Mouse (Mus musculus) embryonic facial prominence, embryonic 15.5 days (tissue): Measurements from ENCODE around the gene Tmco1. TPM values are rescaled to one million over a fixed set of nuclear protein-coding genes. Genes with fewer than 3 reads are reported as not detected.

Experiments
- ATAC-seq: fragments of 200-750 bp; cut with Nextera tagmentation; 2 replicates; pipeline ENCODE4 v1.8.0; 2017; ENCODE audit warnings: low read depth, moderate TSS enrichment; ENCODE audit not compliant: insufficient number of reproducible peaks, low FRiP score, low TSS enrichment
- H3K27ac ChIP-seq: fragments of 300-500 bp; sonication (generic); replicated peaks from 2 replicates; pipeline ENCODE4 v1.5.1; 2015; ENCODE audit warnings: mild to moderate bottlenecking, inconsistent platforms
- H3K27me3 ChIP-seq: fragments of 300-500 bp; sonication (generic); 2 replicates; pipeline ENCODE4 v1.6.1; 2015; ENCODE audit warnings: inconsistent platforms
- H3K36me3 ChIP-seq: fragments of 300-500 bp; sonication (generic); 2 replicates; pipeline ENCODE4 v1.6.1; 2015; ENCODE audit warnings: mild to moderate bottlenecking, inconsistent platforms
- H3K4me1 ChIP-seq: fragments of 300-500 bp; sonication (generic); 2 replicates; pipeline ENCODE4 v1.6.1; 2015; ENCODE audit warnings: inconsistent platforms
- H3K4me2 ChIP-seq: fragments of 300-500 bp; sonication (generic); replicated peaks from 2 replicates; pipeline ENCODE4 v1.6.1; 2015; ENCODE audit warnings: mild to moderate bottlenecking, inconsistent platforms
- H3K4me3 ChIP-seq: fragments of 300-500 bp; sonication (generic); replicated peaks from 2 replicates; pipeline ENCODE4 v1.5.1; 2015; ENCODE audit warnings: mild to moderate bottlenecking, inconsistent platforms
- H3K9ac ChIP-seq: fragments of 300-500 bp; sonication (generic); 2 replicates; pipeline ENCODE4 v1.6.1; 2015; ENCODE audit warnings: inconsistent platforms
- H3K9me3 ChIP-seq: fragments of 300-500 bp; sonication (generic); replicated peaks from 2 replicates; pipeline ENCODE4 v1.6.1; 2016; ENCODE audit warnings: inconsistent platforms
- WGBS: fragments of 180-500 bp; shearing (Covaris S2); methylation state at CpG from one replicate; pipeline ENCODE4 v1.1.7; 2015; 5-methylcytosine and 5-hydroxymethylcytosine counted together
- microRNA-seq: library from miRNA; unstranded; fragments of <30 nt; microRNA quantifications from one replicate; pipeline ENCODE4, GENCODE M21; 2016; ENCODE audit warnings: borderline number of aligned reads
- polyA plus RNA-seq: library from polyadenylated mRNA; unstranded; fragments of >200 nt; fragmentation: Nextera tagmentation; extraction: Ambion mirVana; gene quantifications from 2 replicates; pipeline ENCODE4 v1.2.1, GENCODE M21; 2015

Gene Tmco1
- polyA plus RNA-seq, 1 experiment from 2014 or later: 92.5 TPM

GRCm38 (mm10) chr1:167374942-167375341, 66.8 kb downstream of the Tmco1 start:
- WGBS: 65% methylated on average over 2 of the region's 2 CpGs
- no peaks in the 10 kb centered on the region for H3K36me3 ChIP-seq
- H3K9me3 ChIP-seq: no peaks in the 10 kb centered on the region
- no peaks in the 10 kb centered on the region for H3K27me3 ChIP-seq
- H3K4me2 ChIP-seq: no peak overlapping the region
- H3K4me3 ChIP-seq: no peak overlapping the region
- H3K4me1 ChIP-seq: peaks cover 7% of the 10 kb centered on the region; the same call in 1 of the 2 replicates
- H3K9ac ChIP-seq: no peak overlapping the region
- H3K27ac ChIP-seq: no peak overlapping the region
- no peak for ATAC-seq

DNA sequence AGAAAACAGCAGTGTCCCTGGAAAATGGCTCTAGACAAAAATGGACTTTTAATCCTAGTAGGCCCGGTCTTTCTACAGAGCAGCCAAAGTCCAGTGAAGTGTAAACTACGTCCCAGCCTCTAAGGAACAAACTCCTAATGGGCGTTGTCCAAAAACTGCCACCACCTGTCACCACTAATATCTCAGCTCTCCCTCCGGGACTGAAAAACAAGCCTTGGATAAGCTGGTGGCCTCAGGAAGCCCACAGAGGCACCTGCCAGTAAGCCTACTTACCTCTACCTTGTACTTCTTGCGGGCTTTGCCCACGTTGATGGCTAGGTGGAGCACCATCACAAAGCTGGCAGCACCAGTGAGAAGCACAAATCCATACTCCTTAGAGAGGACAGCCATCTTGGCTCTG, 69.8 kb downstream of the Tmco1 start:
- H3K9ac ChIP-seq: no peak overlapping the region
- no peak for ATAC-seq
- no peak overlapping the region for H3K4me2 ChIP-seq
- peaks cover 7% of the 10 kb centered on the region; the same call in 1 of the 2 replicates for H3K4me1 ChIP-seq
- H3K27me3 ChIP-seq: no peaks in the 10 kb centered on the region
- WGBS: 60% methylated on average over 6 of the region's 6 CpGs
- no peaks in the 10 kb centered on the region for H3K36me3 ChIP-seq
- H3K4me3 ChIP-seq: no peak overlapping the region
- no peak overlapping the region for H3K27ac ChIP-seq
- H3K9me3 ChIP-seq: no peaks in the 10 kb centered on the region

DNA sequence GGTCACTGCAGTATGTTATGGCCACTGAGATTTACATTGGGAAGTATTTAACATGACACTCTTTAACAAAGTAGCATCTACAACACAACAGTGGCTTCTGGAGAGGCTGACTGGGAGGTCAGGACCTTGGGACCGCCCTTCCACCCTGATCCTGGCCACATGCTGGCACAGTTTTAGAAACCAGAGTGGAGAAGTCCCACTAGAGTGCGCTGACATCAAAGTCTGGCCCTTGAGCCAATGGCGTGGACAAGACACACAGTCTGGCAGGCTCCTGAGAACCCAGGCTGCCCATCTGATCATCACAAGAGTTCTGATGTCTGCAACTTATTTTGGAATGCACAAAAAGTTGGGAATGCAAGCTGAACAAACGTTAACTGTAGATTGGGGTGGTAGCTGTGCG, 71.6 kb downstream of the Tmco1 start:
- Histone ChIP-seq H3K4me1 (no peaks in the 10 kb centered on the region; the same call in 1 of the 2 replicates), H3K9ac (no peak overlapping the region), H3K36me3 (no peaks in the 10 kb centered on the region), H3K27ac (no peak overlapping the region), H3K4me3 (no peak overlapping the region), H3K27me3 (no peaks in the 10 kb centered on the region), H3K9me3 (no peaks in the 10 kb centered on the region), H3K4me2 (no peak overlapping the region)
- no peak for ATAC-seq
- 71% methylated on average over 5 of the region's 5 CpGs for WGBS

DNA sequence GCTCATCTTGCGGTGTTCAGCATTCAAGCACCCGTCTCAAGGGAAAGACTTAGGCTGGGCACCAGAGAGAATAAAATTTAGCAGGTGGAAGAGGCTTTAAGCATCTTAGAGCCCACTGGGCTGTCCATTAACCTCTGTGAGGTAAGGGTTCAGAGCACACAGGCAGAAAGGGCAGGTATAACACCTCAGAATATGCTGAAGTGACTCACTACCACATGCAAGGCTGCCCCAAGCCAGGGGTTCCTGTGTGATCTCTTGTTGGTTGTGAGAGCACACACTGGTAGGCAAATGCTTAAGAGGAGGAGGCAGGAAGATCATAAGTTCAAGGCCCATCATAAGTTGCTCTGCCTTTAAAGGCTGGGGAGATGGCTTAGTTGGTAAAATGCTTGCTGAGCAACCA, 72.0 kb downstream of the Tmco1 start:
- Histone ChIP-seq H3K9ac (no peak overlapping the region), H3K4me3 (no peak overlapping the region), H3K27ac (no peak overlapping the region), H3K4me1 (no peaks in the 10 kb centered on the region), H3K9me3 (no peaks in the 10 kb centered on the region), H3K4me2 (no peak overlapping the region), H3K27me3 (no peaks in the 10 kb centered on the region), H3K36me3 (no peaks in the 10 kb centered on the region)
- 78% methylated on average over 2 of the region's 2 CpGs for WGBS
- no peak for ATAC-seq

DNA sequence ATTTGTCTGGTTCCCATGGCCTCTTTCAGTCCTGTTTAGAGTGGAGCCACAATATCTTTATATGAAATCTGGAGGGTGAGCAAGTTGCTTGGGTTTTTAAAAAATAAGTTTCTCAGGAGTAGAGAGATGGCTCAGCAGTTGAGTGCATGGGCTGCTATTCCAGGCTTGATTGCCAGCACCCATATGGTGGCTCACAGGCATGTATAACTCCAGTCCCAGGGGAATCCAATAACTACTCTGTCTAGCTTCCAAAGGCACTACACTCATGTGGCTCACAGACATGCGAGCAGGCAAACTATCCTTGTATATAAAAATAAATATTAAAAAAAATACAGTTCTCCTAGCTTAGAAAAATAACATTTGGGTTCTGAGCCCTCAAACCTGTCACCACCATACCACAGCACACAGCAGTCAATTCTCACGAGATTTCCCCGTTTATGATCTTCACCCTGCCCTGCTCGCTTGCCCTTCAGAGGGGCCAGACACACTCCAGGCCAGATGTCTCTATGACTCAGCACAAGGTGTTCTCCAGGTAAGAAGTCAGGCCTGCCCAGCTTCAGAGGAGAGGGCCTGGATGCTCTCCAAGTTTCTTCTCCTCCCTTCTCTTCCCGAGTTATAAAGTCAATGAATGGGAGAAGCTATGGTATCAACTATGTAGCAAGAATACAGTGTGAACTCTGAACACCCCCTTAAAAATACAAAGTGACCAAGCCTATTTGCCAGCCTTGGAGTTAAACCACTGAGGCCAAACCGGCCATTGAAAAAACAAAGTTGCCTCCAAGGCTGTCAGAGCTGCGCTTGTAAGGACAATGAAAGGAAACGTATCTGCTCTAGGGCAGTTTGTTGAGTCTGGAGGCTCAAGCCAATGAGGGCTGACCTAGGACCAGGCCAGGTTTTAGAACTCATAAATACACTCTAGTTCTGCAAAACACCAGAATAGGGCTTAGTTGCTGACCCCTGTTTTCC, 73.2 kb downstream of the Tmco1 start:
- H3K27ac ChIP-seq: no peak overlapping the region
- ATAC-seq: no peak
- H3K4me3 ChIP-seq: no peak overlapping the region
- 69% methylated on average over 8 of the region's 8 CpGs for WGBS
- no peaks in the 10 kb centered on the region for H3K27me3 ChIP-seq
- no peaks in the 10 kb centered on the region for H3K4me1 ChIP-seq
- no peak overlapping the region for H3K4me2 ChIP-seq
- H3K9me3 ChIP-seq: no peaks in the 10 kb centered on the region
- no peak overlapping the region for H3K9ac ChIP-seq
- H3K36me3 ChIP-seq: no peaks in the 10 kb centered on the region

- no peaks in the 10 kb centered on the region for H3K36me3 ChIP-seq
- no peaks in the 10 kb centered on the region for H3K9me3 ChIP-seq
- no peak overlapping the region for H3K27ac ChIP-seq
- H3K4me2 ChIP-seq: no peak overlapping the region
- WGBS: 82% methylated on average over 7 of the region's 7 CpGs
- ATAC-seq: no peak
- H3K4me3 ChIP-seq: no peak overlapping the region
- no peak overlapping the region for H3K9ac ChIP-seq
- H3K4me1 ChIP-seq: 0 out of 2 replicates have a peak, but pooled peaks cover 3% of the 10 kb centered on the region
- no peaks in the 10 kb centered on the region for H3K27me3 ChIP-seq
Observed at GRCm38 (mm10) chr1:167382316-167382715, 74.1 kb downstream of the Tmco1 start.

DNA sequence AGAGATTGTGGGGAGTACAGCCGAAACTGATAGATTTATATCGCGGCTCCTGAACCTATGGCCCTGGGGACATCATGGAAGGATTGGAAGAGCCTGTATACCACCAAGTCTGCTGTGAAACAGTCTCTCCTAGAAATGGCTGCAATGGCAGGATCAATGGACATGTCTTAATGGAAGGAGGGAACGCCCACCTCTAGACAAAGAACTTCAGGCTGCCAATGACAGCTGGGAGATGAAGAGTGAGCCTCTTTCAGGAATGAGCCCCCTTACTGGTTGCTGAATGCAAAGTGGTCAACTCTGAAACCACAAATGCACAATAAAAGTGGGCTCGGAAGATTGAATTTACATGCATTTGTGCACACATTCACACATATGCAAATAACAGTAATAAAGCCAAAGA, 74.6 kb downstream of the Tmco1 start:
- no peaks in the 10 kb centered on the region for H3K36me3 ChIP-seq
- WGBS: 88% methylated on average over 5 of the region's 5 CpGs
- H3K4me3 ChIP-seq: no peak overlapping the region
- H3K9me3 ChIP-seq: no peaks in the 10 kb centered on the region
- H3K9ac ChIP-seq: no peak overlapping the region
- ATAC-seq: no peak
- no peak overlapping the region for H3K27ac ChIP-seq
- H3K4me2 ChIP-seq: no peak overlapping the region
- H3K4me1 ChIP-seq: 0 out of 2 replicates have a peak, but pooled peaks cover 3% of the 10 kb centered on the region
- no peaks in the 10 kb centered on the region for H3K27me3 ChIP-seq

GRCm38 (mm10) chr1:167383178-167383577, 75.0 kb downstream of the Tmco1 start:
- Histone ChIP-seq H3K9me3 (no peaks in the 10 kb centered on the region), H3K36me3 (no peaks in the 10 kb centered on the region), H3K4me2 (no peak overlapping the region), H3K4me3 (no peak overlapping the region), H3K27me3 (no peaks in the 10 kb centered on the region), H3K9ac (no peak overlapping the region), H3K27ac (no peak overlapping the region), H3K4me1 (0 out of 2 replicates have a peak, but pooled peaks cover 3% of the 10 kb centered on the region)
- ATAC-seq: no peak
- WGBS: 83% methylated on average over 5 of the region's 5 CpGs

Small RNAs within 50 kb of the gene (microRNA-seq; reads per million reads assigned to microRNA genes)
- gene Gm25911 (3.1 reads per million, percentile 14 among the genes with 10 or more reads in this experiment), gene Mir6347 (not detected)

Other genes with a start within 250 kb of the Tmco1 start
- gene Uck2, start 23.1 kb upstream of the Tmco1 start, polyA plus RNA-seq: 60.2 and 62.4 TPM in 2 replicates
- 47.3 and 49.2 TPM in 2 replicates for gene Aldh9a1, start 41.6 kb downstream of the Tmco1 start, polyA plus RNA-seq
- gene Mgst3, start 85.5 kb downstream of the Tmco1 start, polyA plus RNA-seq: 74.7 and 76.8 TPM in 2 replicates
- gene Lrrc52, start 158.4 kb downstream of the Tmco1 start, polyA plus RNA-seq: not detected in 2 replicates